Mouse (Mus musculus): ENCODE measurements at regions not wholly inside any gene's neighbourhood (a gene's known extent, or its start where the extent isn't known, plus 50 kb on each side); places are given as distances from the start of the nearest gene placed in this dataset.
A peak's percentile ranks its signal among the peaks of the same experiment; 100 is the strongest.

DNA sequence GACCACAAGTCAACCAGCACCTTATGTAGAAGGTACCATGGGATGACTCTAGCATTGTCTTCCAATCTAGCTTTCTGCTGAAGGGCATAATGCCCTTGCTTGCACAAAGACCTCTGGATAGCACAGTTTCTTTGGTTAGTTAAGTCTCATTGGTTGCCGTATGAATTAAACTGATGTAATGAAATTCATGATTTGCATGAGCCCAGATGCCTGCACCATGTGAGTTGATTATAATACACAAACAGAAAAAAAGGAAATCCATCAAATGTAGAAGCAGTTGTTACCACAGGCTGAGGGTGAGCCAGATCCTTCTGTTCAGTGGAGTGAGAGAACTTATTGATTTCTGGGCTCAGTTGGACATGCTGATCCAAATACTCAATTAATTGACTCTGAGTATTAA, 115.8 kb upstream of the Foxa2 start:
- intact Hi-C loops (cut with DNase I), result loop anchor here (10.0 kb wide), 1 partner anchor 162 kb away; no protein-coding TSS in a partner anchor
- DNase-seq (ENCODE audit: low spot score in 2 of 2), result no peak

- intact Hi-C loops (cut with DNase I), result no loop called here
- DNase-seq (ENCODE audit: low spot score in 2 of 2), result no peak
Observed at GRCm38 (mm10) chr2:148171113-148171512, 124.3 kb upstream of the Foxa2 start.

- no peak for DNase-seq (ENCODE audit: low spot score in 2 of 2)
- intact Hi-C loops (cut with DNase I), result no loop called here
Observed at GRCm38 (mm10) chr2:148171699-148172098, 124.9 kb upstream of the Foxa2 start.

DNA sequence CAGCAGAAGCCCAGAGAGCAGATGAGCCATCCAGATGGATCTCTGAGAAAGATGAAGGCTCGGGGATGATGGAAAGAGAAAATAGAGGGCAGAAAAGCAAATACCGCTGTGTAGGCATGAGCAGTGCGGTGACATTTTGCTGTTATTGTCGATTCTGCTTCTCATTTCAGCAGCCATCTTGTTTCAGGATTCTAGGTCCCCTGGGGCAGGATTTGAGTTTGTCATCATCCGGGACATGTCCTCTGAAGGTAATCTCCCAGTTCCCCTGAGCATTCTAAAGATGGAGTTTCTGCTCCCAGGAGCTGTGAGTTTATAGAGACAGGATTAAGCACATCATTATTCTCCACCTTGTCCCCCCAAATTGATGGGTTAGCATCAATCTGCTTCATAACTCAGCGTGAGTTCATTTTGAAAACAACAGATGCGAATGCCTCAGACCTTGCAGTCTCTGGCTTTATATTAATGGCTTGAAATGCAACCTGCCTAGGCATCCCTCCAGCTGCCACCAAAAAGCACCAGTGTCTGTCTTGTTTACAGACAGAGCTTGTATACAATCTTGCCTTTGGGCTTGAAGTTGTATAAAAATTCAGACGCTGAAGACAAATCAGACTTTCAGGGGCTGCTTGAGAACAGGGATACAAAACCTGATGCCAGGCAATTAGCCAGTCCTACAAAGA, 128.6 kb upstream of the Foxa2 start:
- intact Hi-C loops (cut with DNase I), result no loop called here
- no peak for DNase-seq (ENCODE audit: low spot score in 2 of 2)

GRCm38 (mm10) chr2:148180245-148180644, 133.5 kb upstream of the Foxa2 start:
- intact Hi-C loops (cut with DNase I), result no loop called here

DNA sequence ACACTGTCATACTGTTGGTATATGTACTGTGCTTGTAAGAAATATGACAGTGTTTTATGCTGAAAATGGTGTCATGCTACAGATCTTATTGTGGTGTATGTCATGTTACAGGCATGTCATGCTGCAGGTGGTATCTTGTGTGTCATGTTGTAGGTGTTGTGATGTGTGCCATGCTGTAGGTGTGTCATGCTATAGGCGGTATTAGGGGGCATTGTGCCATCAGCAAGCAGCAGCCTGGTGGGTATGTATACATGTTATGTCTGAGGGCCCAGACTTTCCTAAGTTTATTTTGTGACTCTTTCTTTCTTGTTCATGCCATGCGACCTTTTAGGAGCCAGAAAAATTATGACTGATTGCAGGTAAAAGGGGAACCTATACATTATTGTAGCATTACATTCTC, 134.7 kb upstream of the Foxa2 start:
- intact Hi-C loops (cut with DNase I), result no loop called here
- DNase-seq (ENCODE audit: low spot score in 2 of 2), result no peak

More at GRCm38 (mm10) chr2:148180245-148180644, 133.5 kb upstream of the Foxa2 start:
- DNase-seq (ENCODE audit: low spot score in 2 of 2), result no peak

- DNase-seq (ENCODE audit: low spot score in 2 of 2), result no peak
- intact Hi-C loops (cut with DNase I), result no loop called here
Observed at GRCm38 (mm10) chr2:148182492-148183052, 135.8 kb upstream of the Foxa2 start.

- intact Hi-C loops (cut with DNase I), result no loop called here
- DNase-seq (ENCODE audit: low spot score in 2 of 2), result peak in 1 of 2 experiments; percentile 13
Observed at GRCm38 (mm10) chr2:148184801-148185212, 138.0 kb upstream of the Foxa2 start.

- DNase-seq (ENCODE audit: low spot score in 2 of 2), result no peak
- intact Hi-C loops (cut with DNase I), result no loop called here
Observed at GRCm38 (mm10) chr2:148186363-148186991, 139.7 kb upstream of the Foxa2 start.

- peak in 1 of 2 experiments; percentile 32 for DNase-seq (ENCODE audit: low spot score in 2 of 2)
- intact Hi-C loops (cut with DNase I), result no loop called here
Observed at GRCm38 (mm10) chr2:148188865-148189264, 142.1 kb upstream of the Foxa2 start.

- intact Hi-C loops (cut with DNase I), result no loop called here
- DNase-seq (ENCODE audit: low spot score in 2 of 2), result no peak
Observed at GRCm38 (mm10) chr2:148189287-148189686, 142.5 kb upstream of the Foxa2 start.

- DNase-seq (ENCODE audit: low spot score in 2 of 2), result no peak
- intact Hi-C loops (cut with DNase I), result loop anchor here (10.0 kb wide), 1 partner anchor 202 kb away; the partner anchor contains the start of gene Sstr4
Observed at GRCm38 (mm10) chr2:148192946-148193345, 146.2 kb upstream of the Foxa2 start.

- no peak for DNase-seq (ENCODE audit: low spot score in 2 of 2)
- intact Hi-C loops (cut with DNase I), result loop anchor here (10.0 kb wide), 1 partner anchor 197 kb away; the partner anchor contains the start of gene Sstr4
Observed at GRCm38 (mm10) chr2:148197375-148198015, 150.7 kb upstream of the Foxa2 start.

GRCm38 (mm10) chr2:148206633-148207032, 159.9 kb upstream of the Foxa2 start:
- intact Hi-C loops (cut with DNase I), result no loop called here
- peak; percentile 15 to 40 for DNase-seq (ENCODE audit: low spot score in 2 of 2)

- intact Hi-C loops (cut with DNase I), result no loop called here
- peak; percentile 14 to 43 for DNase-seq (ENCODE audit: low spot score in 2 of 2)
Observed at GRCm38 (mm10) chr2:148210813-148211212, 164.0 kb upstream of the Foxa2 start.

DNA sequence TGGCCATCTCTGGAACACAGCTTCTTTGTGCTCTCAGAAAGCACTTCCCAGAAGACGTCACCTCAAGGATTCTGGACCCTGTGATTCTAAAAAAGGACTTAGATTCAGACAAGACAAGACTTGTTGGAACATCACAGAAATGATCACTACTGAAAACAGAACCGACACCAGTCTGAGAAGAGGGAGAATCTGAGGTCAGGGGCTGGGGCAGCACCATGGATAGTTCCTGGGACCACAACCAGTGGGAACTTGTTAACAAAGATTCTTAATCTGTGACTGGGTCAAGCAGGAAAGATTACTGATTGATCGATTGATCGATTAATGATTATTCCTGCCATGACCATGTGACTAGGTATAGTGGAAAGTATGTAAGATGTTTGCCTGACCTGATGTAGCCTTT, 170.4 kb upstream of the Foxa2 start:
- DNase-seq (ENCODE audit: low spot score in 2 of 2), result no peak
- intact Hi-C loops (cut with DNase I), result no loop called here

GRCm38 (mm10) chr2:148233691-148234300, 161.3 kb upstream of the Sstr4 start:
- DNase-seq (ENCODE audit: low spot score in 2 of 2), result no peak
- intact Hi-C loops (cut with DNase I), result no loop called here

DNA sequence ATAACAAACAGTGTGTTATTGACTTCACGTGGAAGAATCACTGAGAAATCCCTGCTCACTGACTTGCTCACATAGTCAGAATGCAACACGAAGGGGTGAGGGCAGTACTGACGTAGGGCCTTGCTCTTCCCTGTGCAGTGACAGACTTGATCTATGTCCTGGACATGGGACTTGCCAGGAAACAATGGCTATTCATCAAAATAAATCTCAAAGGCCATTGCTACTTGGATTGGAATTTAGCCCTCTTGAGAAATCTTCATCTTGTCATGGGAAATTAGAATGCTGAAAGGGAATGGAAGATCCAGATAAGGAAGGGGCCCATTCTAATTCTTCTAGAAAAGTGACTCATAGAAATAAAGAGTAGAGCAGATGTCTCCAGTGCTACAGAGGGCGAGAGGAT, 158.0 kb upstream of the Sstr4 start:
- intact Hi-C loops (cut with DNase I), result no loop called here
- DNase-seq (ENCODE audit: low spot score in 2 of 2), result no peak

- DNase-seq (ENCODE audit: low spot score in 2 of 2), result no peak
- intact Hi-C loops (cut with DNase I), result no loop called here
Observed at GRCm38 (mm10) chr2:148239046-148239445, 156.1 kb upstream of the Sstr4 start.

DNA sequence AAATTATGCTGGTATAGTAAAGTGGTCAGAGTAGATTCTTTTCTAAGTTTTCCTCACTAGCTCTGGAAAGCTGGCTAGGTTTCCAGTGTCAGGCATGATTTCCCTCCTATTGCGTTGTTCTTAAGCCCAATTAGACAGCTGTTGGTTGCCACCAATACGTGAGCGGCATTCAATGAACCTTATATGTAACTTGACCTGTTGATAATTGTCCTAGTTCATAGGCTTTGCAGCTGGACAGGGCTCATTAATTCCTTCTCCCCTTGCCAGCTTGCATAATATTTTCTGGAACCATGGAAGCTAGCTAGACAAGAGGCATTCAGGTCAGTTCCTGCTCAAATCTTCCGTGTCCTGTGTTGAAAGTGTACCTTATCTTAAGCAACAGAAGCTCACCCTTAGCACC, 152.9 kb upstream of the Sstr4 start:
- no peak for DNase-seq (ENCODE audit: low spot score in 2 of 2)
- intact Hi-C loops (cut with DNase I), result no loop called here
